Mouse (Mus musculus) midbrain, embryonic 13.5 days (tissue): Measurements from ENCODE around the gene Ctss. TPM values are rescaled to one million over a fixed set of nuclear protein-coding genes. Genes with fewer than 3 reads are reported as not detected.

Experiments
- ATAC-seq: fragments of 200-750 bp; cut with Nextera tagmentation; 2 replicates; pipeline ENCODE4 v1.8.0; 2017; ENCODE audit warnings: mild to moderate bottlenecking, moderate TSS enrichment, moderate library complexity
- H3K27ac ChIP-seq: fragments of 300-500 bp; sonication (generic); 2 replicates; pipeline ENCODE4 v1.5.1; 2015; ENCODE audit warnings: inconsistent platforms, mild to moderate bottlenecking, moderate library complexity
- H3K27me3 ChIP-seq: fragments of 300-500 bp; sonication (generic); 2 replicates; pipeline ENCODE4 v1.6.1; 2015; ENCODE audit warnings: mild to moderate bottlenecking, inconsistent platforms
- H3K36me3 ChIP-seq: fragments of 300-500 bp; sonication (generic); 2 replicates; pipeline ENCODE4 v1.6.1; 2015; ENCODE audit warnings: mild to moderate bottlenecking, inconsistent platforms
- H3K4me1 ChIP-seq: fragments of 300-500 bp; sonication (generic); replicated peaks from 2 replicates; pipeline ENCODE4 v1.6.1; 2015; ENCODE audit warnings: inconsistent platforms
- H3K4me2 ChIP-seq: fragments of 300-500 bp; sonication (generic); replicated peaks from 2 replicates; pipeline ENCODE4 v1.6.1; 2015; ENCODE audit warnings: moderate library complexity, mild to moderate bottlenecking, inconsistent platforms
- H3K4me3 ChIP-seq: fragments of 300-500 bp; sonication (generic); replicated peaks from 2 replicates; pipeline ENCODE4 v1.5.1; 2015; ENCODE audit warnings: mild to moderate bottlenecking, inconsistent platforms
- H3K9ac ChIP-seq: fragments of 300-500 bp; sonication (generic); replicated peaks from 2 replicates; pipeline ENCODE4 v1.6.1; 2015; ENCODE audit warnings: mild to moderate bottlenecking, inconsistent platforms
- H3K9me3 ChIP-seq: fragments of 300-500 bp; sonication (generic); 2 replicates; pipeline ENCODE4 v1.6.1; 2016; ENCODE audit warnings: mild to moderate bottlenecking, inconsistent platforms
- WGBS: fragments of 180-500 bp; shearing (Covaris S2); methylation state at CpG from one replicate; pipeline ENCODE4 v1.1.7; 2015; 5-methylcytosine and 5-hydroxymethylcytosine counted together
- polyA plus RNA-seq: library from polyadenylated mRNA; unstranded; fragments of >200 nt; fragmentation: Nextera tagmentation; extraction: Ambion mirVana; gene quantifications from 2 replicates; pipeline ENCODE4 v1.2.1, GENCODE M21; 2015

The Ctss gene
- polyA plus RNA-seq, result 10.5 and 10.6 TPM in 2 replicates

DNA sequence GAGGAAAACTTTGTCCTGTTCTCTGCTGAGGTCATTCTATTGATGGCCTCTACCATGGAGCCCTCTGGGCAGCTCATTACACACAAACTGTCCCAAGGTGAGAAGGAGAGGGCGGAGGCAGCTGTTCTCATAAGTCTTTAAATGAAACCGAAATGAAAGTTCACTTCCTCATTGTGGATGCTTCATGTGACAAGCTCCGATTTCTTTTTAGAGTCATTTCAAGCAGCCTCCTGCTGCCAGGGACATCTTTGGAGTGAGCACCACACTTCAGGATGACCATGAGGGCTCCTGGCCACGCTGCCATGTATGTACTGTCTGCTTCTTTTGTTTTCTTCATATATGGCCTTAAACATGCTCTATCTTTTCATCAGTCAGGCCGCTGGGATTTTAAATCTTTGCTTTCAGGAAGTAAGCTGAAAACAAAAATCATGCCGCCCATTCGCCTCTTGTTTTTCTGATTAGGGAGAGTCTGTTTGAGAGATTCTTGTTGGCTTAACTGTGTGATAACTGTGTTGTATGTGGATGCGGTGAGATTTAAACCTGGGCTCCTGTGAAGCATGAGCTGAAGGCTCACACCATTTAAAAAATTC, at the start of gene Ctss:
TSS of gene Ctss (plus strand) at position 165 of the 590 bp plus-strand sequence.
- no peaks in the 10 kb centered on the region for H3K9me3 ChIP-seq
- no peaks in the 10 kb centered on the region for H3K27me3 ChIP-seq
- H3K4me3 ChIP-seq, result no peak within 1 kb of the TSS
- no peak within 1 kb of the TSS for H3K27ac ChIP-seq
- no peak within 1 kb of the TSS for H3K4me2 ChIP-seq
- ATAC-seq, result no peak
- H3K4me1 ChIP-seq, result no peaks in the 10 kb centered on the region
- 89% methylated on average over 8 of the region's 8 CpGs for WGBS
- no peak within 1 kb of the TSS for H3K9ac ChIP-seq
- no peaks in the 10 kb centered on the region for H3K36me3 ChIP-seq

DNA sequence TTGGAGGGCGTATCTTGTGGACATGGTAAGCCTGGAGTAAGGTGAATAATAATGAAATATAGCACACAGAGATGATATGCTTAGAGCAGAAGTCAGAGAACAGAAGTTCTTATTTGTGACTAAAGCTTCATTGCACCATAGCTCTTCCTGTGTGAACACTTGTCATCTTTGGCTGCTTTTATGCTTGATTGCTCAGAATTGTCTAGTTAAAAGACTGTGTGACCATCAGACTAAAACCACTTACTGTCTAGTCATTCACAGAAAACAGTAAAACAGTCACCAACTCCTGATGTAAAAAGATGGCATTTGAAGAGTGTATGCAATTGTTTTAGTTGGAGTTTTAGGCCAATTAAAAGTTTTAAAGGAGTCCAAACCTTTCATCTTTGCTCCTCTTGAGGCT, 47.6 kb upstream of the Ctss start:
- H3K9me3 ChIP-seq, result no peaks in the 10 kb centered on the region
- no peak overlapping the region for H3K27ac ChIP-seq
- H3K4me1 ChIP-seq, result no peaks in the 10 kb centered on the region
- H3K4me3 ChIP-seq, result no peak overlapping the region
- H3K27me3 ChIP-seq, result no peaks in the 10 kb centered on the region
- no peak for ATAC-seq
- no peak overlapping the region for H3K9ac ChIP-seq
- no peak overlapping the region for H3K4me2 ChIP-seq
- WGBS, result 96% methylated on average over 1 of the region's 1 CpGs
- H3K36me3 ChIP-seq, result peaks cover 69% of the 10 kb centered on the region

GRCm38 (mm10) chr3:95486421-95486820, 40.2 kb upstream of the Ctss start:
- Histone ChIP-seq H3K27me3 (no peaks in the 10 kb centered on the region), H3K27ac (no peak overlapping the region), H3K4me3 (no peak overlapping the region), H3K9ac (no peak overlapping the region), H3K36me3 (peaks cover 69% of the 10 kb centered on the region), H3K4me2 (no peak overlapping the region), H3K4me1 (no peaks in the 10 kb centered on the region), H3K9me3 (no peaks in the 10 kb centered on the region)
- 89% methylated on average over 2 of the region's 2 CpGs for WGBS
- no peak for ATAC-seq

- H3K4me1 ChIP-seq, result no peaks in the 10 kb centered on the region
- H3K4me3 ChIP-seq, result no peak overlapping the region
- H3K9ac ChIP-seq, result no peak overlapping the region
- H3K27me3 ChIP-seq, result no peaks in the 10 kb centered on the region
- H3K36me3 ChIP-seq, result peaks cover 71% of the 10 kb centered on the region
- no peak overlapping the region for H3K4me2 ChIP-seq
- 96% methylated on average over 3 of the region's 3 CpGs for WGBS
- H3K27ac ChIP-seq, result no peak overlapping the region
- no peaks in the 10 kb centered on the region for H3K9me3 ChIP-seq
- ATAC-seq, result no peak
Observed at GRCm38 (mm10) chr3:95488679-95489078, 37.9 kb upstream of the Ctss start.

DNA sequence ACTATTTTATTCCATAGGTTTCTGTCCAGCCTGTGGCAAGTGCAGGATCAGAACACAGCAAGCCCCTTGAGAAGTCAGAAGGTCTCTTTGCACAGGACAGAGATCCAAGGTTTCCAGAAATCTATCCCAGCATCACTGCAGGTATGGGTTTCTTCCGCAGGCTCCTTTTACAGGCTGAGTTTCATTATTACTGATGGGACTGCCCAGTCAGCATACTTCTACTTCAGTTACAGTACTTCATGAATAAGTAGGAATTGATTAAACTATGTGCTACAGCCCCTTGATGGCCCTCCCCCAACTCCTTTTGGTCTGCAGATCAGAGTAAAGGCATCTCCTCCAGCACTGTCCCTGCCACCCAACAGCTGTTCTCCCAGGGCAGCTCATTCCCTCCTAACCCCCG, 36.3 kb upstream of the Ctss start:
- Histone ChIP-seq H3K4me3 (no peak overlapping the region), H3K4me2 (no peak overlapping the region), H3K4me1 (no peaks in the 10 kb centered on the region), H3K9ac (no peak overlapping the region), H3K27me3 (no peaks in the 10 kb centered on the region), H3K27ac (no peak overlapping the region), H3K9me3 (no peaks in the 10 kb centered on the region), H3K36me3 (peaks cover 79% of the 10 kb centered on the region)
- 99% methylated on average over 2 of the region's 2 CpGs for WGBS
- no peak for ATAC-seq

DNA sequence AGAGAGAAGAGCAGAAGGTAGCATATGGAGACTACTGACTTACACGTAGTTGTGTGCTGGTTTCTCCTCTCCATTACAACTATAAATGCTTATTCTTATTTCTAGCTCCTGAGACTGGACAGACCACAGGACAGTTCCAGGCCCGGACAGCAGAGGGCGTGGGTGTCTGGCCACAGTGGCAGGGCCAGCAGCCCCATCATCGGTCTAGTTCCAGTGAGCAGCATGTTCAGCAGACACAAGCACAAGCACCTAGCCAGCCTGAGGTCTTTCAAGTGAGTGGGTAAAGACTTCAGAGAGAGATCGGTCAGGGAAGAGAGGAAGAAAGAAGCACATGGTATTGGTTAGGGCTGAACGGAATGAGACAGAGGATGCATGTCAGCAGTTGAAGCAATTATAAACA, 32.2 kb upstream of the Ctss start:
- peaks cover 66% of the 10 kb centered on the region for H3K36me3 ChIP-seq
- no peak overlapping the region for H3K27ac ChIP-seq
- H3K4me2 ChIP-seq, result no peak overlapping the region
- H3K9me3 ChIP-seq, result no peaks in the 10 kb centered on the region
- WGBS, result 70% methylated on average over 6 of the region's 6 CpGs
- no peak overlapping the region for H3K4me3 ChIP-seq
- H3K9ac ChIP-seq, result no peak overlapping the region
- H3K4me1 ChIP-seq, result no peaks in the 10 kb centered on the region
- H3K27me3 ChIP-seq, result no peaks in the 10 kb centered on the region
- no peak for ATAC-seq

GRCm38 (mm10) chr3:95498229-95498628, 28.4 kb upstream of the Ctss start:
- 96% methylated on average over 2 of the region's 2 CpGs for WGBS
- no peak overlapping the region for H3K9ac ChIP-seq
- no peaks in the 10 kb centered on the region for H3K27me3 ChIP-seq
- no peak overlapping the region for H3K4me2 ChIP-seq
- H3K36me3 ChIP-seq, result peaks cover 38% of the 10 kb centered on the region
- ATAC-seq, result no peak
- H3K4me1 ChIP-seq, result no peaks in the 10 kb centered on the region
- H3K27ac ChIP-seq, result no peak overlapping the region
- no peaks in the 10 kb centered on the region for H3K9me3 ChIP-seq
- H3K4me3 ChIP-seq, result no peak overlapping the region

- H3K4me2 ChIP-seq, result no peak within 1 kb of the TSS
- no peak within 1 kb of the TSS for H3K9ac ChIP-seq
- 88% methylated on average over 7 of the region's 7 CpGs for WGBS
- H3K4me3 ChIP-seq, result no peak within 1 kb of the TSS
- no peak for ATAC-seq
- peaks cover 32% of the 10 kb centered on the region for H3K36me3 ChIP-seq
- no peak within 1 kb of the TSS for H3K27ac ChIP-seq
- H3K9me3 ChIP-seq, result no peaks in the 10 kb centered on the region
- H3K4me1 ChIP-seq, result no peaks in the 10 kb centered on the region
- no peaks in the 10 kb centered on the region for H3K27me3 ChIP-seq
Observed at GRCm38 (mm10) chr3:95499024-95499423, 27.6 kb upstream of the Ctss start, which contains the start of gene Ctsk. Gene Ctsk (plus strand): TSS chr3:95499256.

GRCm38 (mm10) chr3:95499496-95500140, 27.0 kb upstream of the Ctss start:
- ATAC-seq, result no peak
- H3K27ac ChIP-seq, result no peak overlapping the region
- H3K9me3 ChIP-seq, result no peaks in the 10 kb centered on the region
- no peaks in the 10 kb centered on the region for H3K4me1 ChIP-seq
- H3K27me3 ChIP-seq, result no peaks in the 10 kb centered on the region
- H3K9ac ChIP-seq, result no peak overlapping the region
- peaks cover 26% of the 10 kb centered on the region for H3K36me3 ChIP-seq
- WGBS, result 79% methylated on average over 10 of the region's 10 CpGs
- no peak overlapping the region for H3K4me3 ChIP-seq
- no peak overlapping the region for H3K4me2 ChIP-seq

DNA sequence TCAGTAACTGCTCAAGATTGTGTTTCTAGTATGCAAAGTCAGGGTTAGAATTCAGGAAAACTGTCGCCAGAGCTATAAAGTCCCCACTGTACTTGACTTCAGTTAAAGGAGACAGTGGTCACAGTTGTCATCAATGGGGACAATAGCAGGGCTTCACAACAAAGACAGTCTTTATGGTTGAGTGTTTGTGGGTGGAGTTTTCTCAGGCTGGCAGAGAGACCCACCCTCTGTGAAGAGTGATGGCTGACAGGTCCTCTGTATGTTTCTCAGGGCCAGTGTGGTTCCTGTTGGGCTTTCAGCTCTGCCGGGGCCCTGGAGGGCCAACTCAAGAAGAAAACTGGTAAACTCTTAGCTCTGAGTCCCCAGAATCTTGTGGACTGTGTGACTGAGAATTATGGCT, 24.3 kb upstream of the Ctss start:
- no peaks in the 10 kb centered on the region for H3K4me1 ChIP-seq
- WGBS, result 49% methylated on average over 2 of the region's 2 CpGs

GRCm38 (mm10) chr3:95509348-95509747, 17.2 kb upstream of the Ctss start:
- H3K4me3 ChIP-seq, result no peak overlapping the region
- no peaks in the 10 kb centered on the region for H3K27me3 ChIP-seq
- H3K4me1 ChIP-seq, result no peaks in the 10 kb centered on the region
- no peaks in the 10 kb centered on the region for H3K9me3 ChIP-seq
- 80% methylated on average over 6 of the region's 6 CpGs for WGBS
- no peak overlapping the region for H3K9ac ChIP-seq
- ATAC-seq, result no peak
- no peak overlapping the region for H3K27ac ChIP-seq
- H3K36me3 ChIP-seq, result peaks cover 12% of the 10 kb centered on the region
- no peak overlapping the region for H3K4me2 ChIP-seq

More for the DNA sequence above, 24.3 kb upstream of the Ctss start:
- Histone ChIP-seq H3K4me2 (no peak overlapping the region), H3K4me3 (no peak overlapping the region), H3K27me3 (no peaks in the 10 kb centered on the region), H3K9ac (no peak overlapping the region), H3K36me3 (peaks cover 7% of the 10 kb centered on the region), H3K27ac (no peak overlapping the region), H3K9me3 (no peaks in the 10 kb centered on the region)
- ATAC-seq, result no peak

DNA sequence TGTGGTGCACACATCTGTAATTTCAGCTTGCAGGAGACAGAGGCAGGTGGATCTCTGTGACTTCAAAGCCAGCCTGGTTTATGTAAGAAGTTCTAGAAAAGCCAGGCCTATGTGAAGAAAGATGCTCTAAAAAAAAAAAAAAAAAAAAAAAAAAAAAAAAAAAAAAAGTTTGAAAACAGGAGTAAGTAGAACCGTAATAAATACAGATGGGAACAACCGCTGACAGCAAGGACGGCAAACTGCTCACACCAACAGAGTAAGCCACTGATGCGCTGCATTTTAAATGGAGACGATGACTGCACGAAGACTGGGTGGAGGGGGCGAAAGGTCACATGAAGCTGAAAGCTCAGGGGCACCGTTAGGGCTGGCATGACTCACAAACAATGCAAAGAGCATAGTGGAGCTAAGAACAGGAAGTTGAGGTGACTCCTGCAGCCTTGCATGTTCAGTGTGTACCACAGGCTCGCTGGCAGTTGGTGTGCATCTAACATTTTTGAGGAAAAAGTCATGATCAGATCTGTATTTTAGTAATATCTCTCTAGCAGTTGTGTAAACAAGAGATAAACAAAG, 14.9 kb upstream of the Ctss start:
- no peak overlapping the region for H3K4me2 ChIP-seq
- H3K9ac ChIP-seq, result no peak overlapping the region
- no peaks in the 10 kb centered on the region for H3K27me3 ChIP-seq
- H3K27ac ChIP-seq, result no peak overlapping the region
- H3K4me1 ChIP-seq, result no peaks in the 10 kb centered on the region
- H3K36me3 ChIP-seq, result peaks cover 11% of the 10 kb centered on the region
- 74% methylated on average over 9 of the region's 9 CpGs for WGBS
- no peaks in the 10 kb centered on the region for H3K9me3 ChIP-seq
- H3K4me3 ChIP-seq, result no peak overlapping the region
- ATAC-seq, result no peak
